Mouse (Mus musculus) liver, adult 2 months (tissue): ENCODE measurements at regions not wholly inside any gene's neighbourhood (a gene's known extent, or its start where the extent isn't known, plus 50 kb on each side); places are given as distances from the start of the nearest gene placed in this dataset.
"Not testable (repeated sequence)": the region's sequence is repeated elsewhere in the genome, so short reads cannot be mapped to it uniquely, and the experiment has no call there.

Source experiments
- DNase-seq: peaks from one replicate; pipeline ENCODE4 v3.0.0-alpha.2; 2011; ENCODE audit warnings: low read depth, low spot score; ENCODE audit errors: extremely low read depth
- H3K27ac ChIP-seq: fragments of 200-500 bp; replicated peaks from 2 replicates; pipeline ENCODE4 v1.5.1; 2012; ENCODE audit warnings: low read depth, mild to moderate bottlenecking, control low read depth, inconsistent platforms, low read length; ENCODE audit not compliant: insufficient read depth
- H3K27me3 ChIP-seq: fragments of 200-500 bp; 2 replicates; pipeline ENCODE4 v1.6.1; 2012; ENCODE audit warnings: mild to moderate bottlenecking, moderate library complexity, low read length, inconsistent platforms; ENCODE audit not compliant: control insufficient read depth, insufficient read depth
- H3K36me3 ChIP-seq: fragments of 200-500 bp; 2 replicates; pipeline ENCODE4 v1.6.1; 2012; ENCODE audit warnings: low read length, inconsistent platforms; ENCODE audit not compliant: control insufficient read depth, insufficient read depth
- H3K4me1 ChIP-seq: fragments of 200-500 bp; 2 replicates; pipeline ENCODE4 v1.6.1; 2011; ENCODE audit warnings: low read length; ENCODE audit not compliant: control insufficient read depth, insufficient read depth
- H3K4me3 ChIP-seq: fragments of 200-500 bp; 2 replicates; pipeline ENCODE4 v1.5.1; 2011; ENCODE audit warnings: low read depth, mild to moderate bottlenecking, control low read depth, low read length, moderate library complexity; ENCODE audit not compliant: insufficient read depth
- H3K79me2 ChIP-seq: fragments of 200-500 bp; 2 replicates; pipeline ENCODE4 v1.6.1; 2012; ENCODE audit warnings: inconsistent platforms, mild to moderate bottlenecking, low read length, moderate library complexity; ENCODE audit not compliant: control insufficient read depth, insufficient read depth
- H3K9ac ChIP-seq: fragments of 200-500 bp; 2 replicates; pipeline ENCODE4 v1.6.1; 2012; ENCODE audit warnings: low read depth, mild to moderate bottlenecking, control low read depth, inconsistent platforms, low read length
- CTCF ChIP-seq: fragments of 200-500 bp; IDR thresholded peaks from 2 replicates; pipeline ENCODE4 v1.5.1; 2011; ENCODE audit warnings: low read depth, low read length, control low read depth
- POLR2A ChIP-seq: fragments of 200-500 bp; IDR thresholded peaks from 2 replicates; pipeline ENCODE4 v1.6.1; 2011; ENCODE audit warnings: low read length, control low read depth; ENCODE audit not compliant: insufficient read depth; ENCODE audit errors: extremely low read depth
- WGBS: fragments of 180-500 bp; shearing (Covaris S2); methylation state at CpG from one replicate; pipeline ENCODE4 v1.1.7; 2018; 5-methylcytosine and 5-hydroxymethylcytosine counted together

DNA sequence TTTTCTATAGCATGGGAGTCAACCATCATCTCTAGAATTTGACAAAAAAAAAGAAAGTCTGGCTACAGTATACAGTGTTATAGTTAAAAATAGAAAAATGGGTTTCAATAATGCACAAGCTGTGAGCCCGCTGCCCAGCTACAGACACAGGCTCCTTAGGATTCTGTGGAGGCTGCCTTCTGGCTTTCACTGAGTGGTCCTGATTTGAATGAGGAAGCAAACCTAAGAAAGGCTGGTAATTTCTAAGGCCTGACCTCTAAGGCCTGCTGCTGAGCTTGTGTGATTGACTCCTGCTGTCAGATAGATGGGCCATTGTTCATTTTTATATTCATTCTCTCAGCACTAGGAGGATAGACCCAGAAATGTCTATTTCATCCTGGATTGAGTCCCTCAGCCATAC lies 67.7 kb downstream of the Alg10b start:
- WGBS: 97% methylated on average over 1 of the region's 1 CpGs
- TF ChIP-seq POLR2A (no peak), CTCF (no peak)
- no peak for DNase-seq

DNA sequence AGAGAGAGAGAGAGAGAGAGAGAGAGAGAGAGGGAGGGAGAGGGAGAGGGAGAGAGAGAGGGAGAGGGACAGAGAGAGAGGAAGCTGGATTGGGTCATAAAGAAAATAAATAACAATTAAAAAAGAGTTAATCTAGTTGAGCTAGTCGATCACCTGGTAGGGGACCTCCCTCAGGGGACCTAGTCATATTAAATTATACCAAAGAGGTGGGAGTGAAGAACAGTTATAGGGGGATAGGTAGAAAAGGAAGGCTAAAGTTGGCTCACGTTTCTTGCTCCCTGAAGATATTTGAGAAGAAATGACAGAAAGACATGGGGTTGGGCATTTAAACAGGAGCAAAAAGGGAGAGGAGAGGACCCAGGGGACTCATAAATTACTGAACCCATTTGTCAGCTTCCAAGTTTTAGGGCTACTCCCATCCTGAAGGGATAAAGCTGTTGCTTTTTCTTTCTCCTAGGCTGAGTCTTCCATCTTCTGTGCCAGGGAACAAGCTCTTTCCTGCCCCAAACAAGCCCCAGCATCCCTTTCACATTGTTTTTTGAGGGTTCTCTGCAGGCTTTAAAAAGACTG lies 70.3 kb downstream of the Alg10b start:
- Histone ChIP-seq H3K36me3 (no peaks in the 10 kb centered on the region), H3K27ac (no peak overlapping the region), H3K79me2 (no peaks in the 10 kb centered on the region), H3K9ac (no peak overlapping the region), H3K4me1 (no peaks in the 10 kb centered on the region), H3K27me3 (no peaks in the 10 kb centered on the region), H3K4me3 (no peak overlapping the region)
- WGBS: 69% methylated on average over 2 of the region's 2 CpGs
- no peak for DNase-seq
- TF ChIP-seq POLR2A (no peak), CTCF (no peak)

More for the DNA sequence above, 67.7 kb downstream of the Alg10b start:
- no peak overlapping the region for H3K4me3 ChIP-seq
- H3K27me3 ChIP-seq: no peaks in the 10 kb centered on the region
- H3K79me2 ChIP-seq: no peaks in the 10 kb centered on the region
- no peak overlapping the region for H3K9ac ChIP-seq
- no peaks in the 10 kb centered on the region for H3K4me1 ChIP-seq
- no peak overlapping the region for H3K27ac ChIP-seq
- no peaks in the 10 kb centered on the region for H3K36me3 ChIP-seq

DNA sequence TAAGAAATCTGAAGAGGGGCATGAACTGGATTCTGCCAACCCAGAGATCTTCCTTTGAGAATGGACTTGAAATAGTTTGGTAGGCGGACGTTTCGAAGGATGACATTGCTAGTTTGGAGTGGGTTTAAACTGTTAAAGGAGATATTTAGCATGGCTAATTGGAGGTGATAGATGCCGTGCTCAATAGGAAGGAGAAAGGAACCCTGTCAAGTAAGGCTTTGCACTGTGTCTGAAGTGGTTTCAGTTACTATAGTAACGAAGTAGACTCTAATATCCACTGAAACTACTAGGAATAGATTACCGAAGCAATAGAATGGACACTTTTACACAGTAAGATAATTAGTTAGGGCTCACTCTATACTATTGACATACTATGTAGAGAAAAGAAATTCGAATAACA lies 74.5 kb downstream of the Alg10b start:
- H3K36me3 ChIP-seq: no peaks in the 10 kb centered on the region

DNA sequence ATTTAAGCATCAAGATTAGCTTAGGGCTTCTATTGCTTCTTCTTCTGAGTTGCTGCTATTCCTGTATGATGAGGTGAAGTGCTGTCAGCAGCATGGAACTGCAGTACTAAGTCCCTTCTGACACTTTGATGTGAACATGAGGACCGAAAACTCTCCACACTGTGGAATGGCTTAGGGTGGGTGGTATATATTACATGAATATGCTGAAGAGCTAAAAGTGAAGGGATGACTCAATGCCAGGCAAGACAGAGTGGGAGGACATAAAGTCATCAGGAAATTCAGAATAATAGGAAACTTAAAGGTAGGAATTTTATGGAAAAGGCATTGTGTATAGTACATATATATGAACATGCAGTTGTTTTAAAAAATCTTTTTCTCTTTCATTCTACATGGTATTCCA lies 79.3 kb downstream of the Alg10b start:
- DNase-seq: no peak
- no peak for TF ChIP-seq POLR2A
- TF ChIP-seq CTCF: no peak
- WGBS: 100% methylated on average over 1 of the region's 1 CpGs

More for the DNA sequence above, 74.5 kb downstream of the Alg10b start:
- DNase-seq: no peak
- no peaks in the 10 kb centered on the region for H3K4me1 ChIP-seq
- no peak overlapping the region for H3K9ac ChIP-seq
- H3K27ac ChIP-seq: no peak overlapping the region
- TF ChIP-seq POLR2A (no peak), CTCF (no peak)
- no peaks in the 10 kb centered on the region for H3K79me2 ChIP-seq
- 89% methylated on average over 7 of the region's 7 CpGs for WGBS
- H3K27me3 ChIP-seq: no peaks in the 10 kb centered on the region
- H3K4me3 ChIP-seq: no peak overlapping the region

DNA sequence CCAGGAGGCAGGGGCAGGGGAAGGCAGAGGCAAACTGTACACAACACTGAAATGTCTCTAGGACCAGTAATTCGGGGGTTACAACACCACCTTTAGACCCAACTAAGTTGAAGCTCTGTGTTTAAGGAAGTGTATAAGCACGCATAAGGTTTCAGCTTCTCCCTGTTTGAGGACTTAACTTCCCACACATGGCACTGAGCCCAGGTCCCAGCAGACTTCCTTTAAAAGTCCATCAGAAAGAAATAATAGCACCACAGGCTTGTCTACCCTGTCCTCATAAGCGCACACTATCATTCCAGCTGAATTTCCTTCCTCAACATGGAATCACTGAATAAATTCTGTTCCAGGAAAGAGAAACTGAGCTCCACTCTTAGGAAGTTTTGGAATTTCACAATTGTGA lies 80.9 kb downstream of the Alg10b start:
- H3K27ac ChIP-seq: no peak overlapping the region
- no peaks in the 10 kb centered on the region for H3K36me3 ChIP-seq
- no peaks in the 10 kb centered on the region for H3K27me3 ChIP-seq
- H3K4me3 ChIP-seq: no peak overlapping the region
- TF ChIP-seq CTCF (no peak), POLR2A (no peak)
- no peak overlapping the region for H3K9ac ChIP-seq
- WGBS: 71% methylated on average over 3 of the region's 3 CpGs
- H3K4me1 ChIP-seq: no peaks in the 10 kb centered on the region
- no peak for DNase-seq
- H3K79me2 ChIP-seq: no peaks in the 10 kb centered on the region

More for the DNA sequence above, 79.3 kb downstream of the Alg10b start:
- Histone ChIP-seq H3K27me3 (no peaks in the 10 kb centered on the region), H3K4me3 (no peak overlapping the region), H3K27ac (no peak overlapping the region), H3K4me1 (no peaks in the 10 kb centered on the region), H3K36me3 (no peaks in the 10 kb centered on the region), H3K79me2 (no peaks in the 10 kb centered on the region), H3K9ac (no peak overlapping the region)

DNA sequence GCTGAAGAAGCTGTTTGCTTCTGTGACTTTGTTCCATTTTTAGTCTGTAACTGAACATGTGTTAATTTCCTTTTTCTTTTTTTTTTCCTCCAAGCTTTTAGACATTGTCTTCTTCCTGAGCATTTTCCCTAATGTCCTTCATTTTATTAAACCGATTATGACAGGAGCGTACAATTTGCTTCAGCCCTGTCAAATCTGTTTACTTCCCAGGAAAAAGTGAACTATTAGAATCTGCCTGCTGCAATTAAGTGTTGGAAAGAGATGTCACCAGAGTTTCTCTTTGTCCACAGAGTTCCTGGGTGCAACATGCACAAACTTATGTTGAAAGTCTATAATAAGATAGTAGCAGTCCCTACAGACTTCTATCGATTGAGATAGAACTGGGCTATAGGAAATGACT lies 82.8 kb downstream of the Alg10b start:
- Histone ChIP-seq H3K27ac (no peak overlapping the region), H3K36me3 (no peaks in the 10 kb centered on the region), H3K4me1 (no peaks in the 10 kb centered on the region), H3K9ac (no peak overlapping the region), H3K79me2 (no peaks in the 10 kb centered on the region), H3K27me3 (no peaks in the 10 kb centered on the region), H3K4me3 (no peak overlapping the region)
- 93% methylated on average over 3 of the region's 3 CpGs for whole genome bisulfite sequencing
- TF ChIP-seq POLR2A (no peak), CTCF (no peak)
- DNase-seq: no peak

DNA sequence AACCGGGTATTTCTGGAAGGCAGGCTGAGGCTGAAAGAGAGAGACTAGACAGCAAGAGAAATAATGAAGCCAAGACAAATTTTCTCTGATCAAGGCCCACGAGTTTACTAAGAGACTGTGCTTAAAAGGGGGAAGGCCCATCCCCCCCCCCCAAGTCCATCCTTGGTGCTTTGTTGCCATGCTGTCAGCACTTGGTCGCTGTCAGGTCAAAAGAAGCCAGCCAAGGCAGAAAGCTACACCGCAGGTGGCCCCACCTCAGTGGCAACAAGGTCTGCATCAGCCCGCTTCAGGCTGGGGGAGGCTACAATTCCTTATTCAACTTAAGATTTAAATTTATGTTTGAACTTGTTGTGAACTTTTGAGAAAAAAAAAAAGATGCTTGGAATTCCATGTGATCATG lies 84.3 kb downstream of the Alg10b start:
- H3K36me3 ChIP-seq, H3K27ac ChIP-seq, H3K9ac ChIP-seq, H3K27me3 ChIP-seq, DNase-seq, H3K79me2 ChIP-seq, H3K4me3 ChIP-seq, H3K4me1 ChIP-seq: not testable (repeated sequence)
- 67% methylated on average over 5 of the region's 5 CpGs for WGBS
